ENCODE assay signal across 31 mouse cellular contexts in genomic region chr1:166115719-166116118, GRCm38 (mm10). TPM values are rescaled to one million over a fixed set of nuclear protein-coding genes. Genes with fewer than 3 reads are reported as not detected.
DNase-seq lines count a peak whose midpoint lies in the region; ATAC-seq and TF ChIP-seq lines count a peak whose summit lies in the region.
"Had no signal": no experiment of that assay in that cellular context is flagged by ENCODE, and none has a peak within 500 bp of the region (broad histone marks: within the 10 kb centered on the region; RNA-seq: fewer than 3 reads in every experiment).

No protein-coding gene starts in this region.

- no peak for TF ChIP-seq EP300 in heart, adult 2 months (IDR thresholded peaks at IDR 0.05; ENCODE audit: insufficient read depth, low read depth, low read length)

- H3K27me3 ChIP-seq in heart, adult 2 months (ENCODE audit: control insufficient read depth, insufficient read depth, low read length), result no peaks in the 10 kb centered on the region
- no peaks in the 10 kb centered on the region for H3K27me3 ChIP-seq in midbrain, postnatal 0 days (ENCODE audit: insufficient read depth, low read length)
- H3K27me3 ChIP-seq: embryonic facial prominence, embryonic 13.5 days; forebrain, embryonic 12.5 days; forebrain, embryonic 15.5 days; heart, embryonic 15.5 days; hindbrain, embryonic 12.5 days; hindbrain, embryonic 15.5 days had no signal

- peak; percentile 49 to 68 for ATAC-seq in hematopoietic stem cell, adult 5-6 weeks (replicated peaks in 1 of 2; ENCODE audit: insufficient read depth in 1 of 2, low FRiP score in 2 of 2, low TSS enrichment in 1 of 2, low read depth in 1 of 2, poor library complexity in 2 of 2, severe bottlenecking in 2 of 2)
- no peak for ATAC-seq in midbrain, postnatal 0 days (ENCODE audit: low FRiP score)
- ATAC-seq: activated CD4-positive, CD25-positive, alpha-beta regulatory T cell, adult 4 months; CD4-positive, CD25-positive, alpha-beta regulatory T cell, adult 4 months; forebrain, embryonic 15.5 days; intestine, postnatal 0 days had no signal

- H3K36me3 ChIP-seq in heart, adult 2 months (ENCODE audit: control insufficient read depth, insufficient read depth, low read length), result no peaks in the 10 kb centered on the region; the same call in 1 of the 2 replicates
- H3K36me3 ChIP-seq in midbrain, postnatal 0 days (ENCODE audit: insufficient read depth, low read length), result no peaks in the 10 kb centered on the region
- H3K36me3 ChIP-seq: embryonic facial prominence, embryonic 10.5 days; embryonic facial prominence, embryonic 13.5 days; forebrain, embryonic 12.5 days; forebrain, embryonic 15.5 days; hindbrain, embryonic 12.5 days; hindbrain, embryonic 15.5 days had no signal

- peak; percentile 22 for DNase-seq in heart, adult 11 months
- DNase-seq in heart, adult 2 months, result no peak
- DNase-seq in gastrocnemius, postnatal 10 days, result no peak
- DNase-seq in cerebellum, postnatal 25 days, result no peak
- DNase-seq in midbrain, postnatal 0 days (ENCODE audit: low spot score), result no peak
- DNase-seq: adrenal gland, adult 8-10 months; adrenal gland, postnatal 25 days; cerebellum, adult 18-20 months; cerebellum, adult 9-10 months; cerebellum, postnatal 14 days; embryo, embryonic 11 days; heart, postnatal 10 days; heart, postnatal 4 days had no signal

- no peaks in the 10 kb centered on the region for H3K4me1 ChIP-seq in heart, adult 2 months (ENCODE audit: control insufficient read depth, insufficient read depth, low read length)
- peaks cover 18% of the 10 kb centered on the region for H3K4me1 ChIP-seq in bone marrow macrophage, adult 2 months (ENCODE audit: control insufficient read depth, insufficient read depth, low read length)
- H3K4me1 ChIP-seq in midbrain, postnatal 0 days (ENCODE audit: insufficient read depth, low read length), result no peaks in the 10 kb centered on the region
- H3K4me1 ChIP-seq: forebrain, embryonic 12.5 days; forebrain, embryonic 15.5 days; hindbrain, embryonic 15.5 days had no signal

- no peaks in the 10 kb centered on the region for H3K9me3 ChIP-seq in midbrain, postnatal 0 days (ENCODE audit: low read length)
- H3K9me3 ChIP-seq: embryonic facial prominence, embryonic 13.5 days; forebrain, embryonic 12.5 days; forebrain, embryonic 15.5 days; heart, embryonic 15.5 days; hindbrain, embryonic 12.5 days; hindbrain, embryonic 15.5 days had no signal

- WGBS in heart, adult 2 months, result 74% methylated on average over 4 of the region's 4 CpGs
- WGBS in midbrain, postnatal 0 days, result 95% methylated on average over 4 of the region's 4 CpGs

- no peak overlapping the region for H3K9ac ChIP-seq in heart, adult 2 months (ENCODE audit: low read depth, low read length)
- H3K9ac ChIP-seq in midbrain, postnatal 0 days (replicated peaks; ENCODE audit: low read length, poor library complexity, severe bottlenecking), result no peak overlapping the region
- H3K9ac ChIP-seq: embryonic facial prominence, embryonic 13.5 days; forebrain, embryonic 12.5 days; forebrain, embryonic 15.5 days; heart, embryonic 15.5 days; hindbrain, embryonic 12.5 days; hindbrain, embryonic 15.5 days had no signal

- no peak for TF ChIP-seq POLR2A in heart, adult 2 months (IDR thresholded peaks at IDR 0.05; ENCODE audit: insufficient read depth, low read depth, low read length)
- no peak for TF ChIP-seq POLR2A in bone marrow macrophage, adult 2 months (IDR thresholded peaks at IDR 0.05; ENCODE audit: borderline replicate concordance, low read depth, low read length)

- H3K4me3 ChIP-seq in heart, adult 2 months, result no peak overlapping the region
- no peak overlapping the region for H3K4me3 ChIP-seq in bone marrow macrophage, adult 2 months (ENCODE audit: insufficient read depth, low read length)
- H3K4me3 ChIP-seq in midbrain, postnatal 0 days (ENCODE audit: low read depth, low read length), result no peak overlapping the region
- H3K4me3 ChIP-seq: embryonic facial prominence, embryonic 10.5 days; embryonic facial prominence, embryonic 13.5 days; erythroblast, embryonic 14.5 days; forebrain, embryonic 12.5 days; forebrain, embryonic 15.5 days; heart, embryonic 15.5 days; hindbrain, embryonic 12.5 days; hindbrain, embryonic 15.5 days had no signal

- intact Hi-C loops in heart, adult 2 months (cut with DNase I), result no loop called here

- TF ChIP-seq CTCF in heart, adult 2 months (IDR thresholded peaks at IDR 0.05), result no peak
- TF ChIP-seq CTCF in bone marrow macrophage, adult 2 months (IDR thresholded peaks at IDR 0.05; ENCODE audit: low read depth, low read length), result no peak
- TF ChIP-seq CTCF in midbrain, postnatal 0 days (IDR thresholded peaks at IDR 0.05), result no peak

- H3K4me2 ChIP-seq in midbrain, postnatal 0 days (ENCODE audit: low read depth, low read length, poor library complexity, severe bottlenecking), result no peak overlapping the region
- H3K4me2 ChIP-seq: embryonic facial prominence, embryonic 13.5 days; forebrain, embryonic 12.5 days; forebrain, embryonic 15.5 days; heart, embryonic 11.5 days; heart, embryonic 15.5 days; hindbrain, embryonic 12.5 days; hindbrain, embryonic 15.5 days had no signal

- no peaks in the 10 kb centered on the region for H3K79me2 ChIP-seq in heart, adult 2 months (replicated peaks; ENCODE audit: control insufficient read depth, insufficient read depth, low read length)

- H3K27ac ChIP-seq in heart, adult 2 months, result no peak overlapping the region
- H3K27ac ChIP-seq in bone marrow macrophage, adult 2 months (ENCODE audit: insufficient read depth, low read depth, low read length), result peak overlapping the region; percentile 20; the same call in 1 of the 2 replicates
- H3K27ac ChIP-seq in midbrain, postnatal 0 days (ENCODE audit: low read depth, low read length), result no peak overlapping the region
- H3K27ac ChIP-seq: embryonic facial prominence, embryonic 10.5 days; embryonic facial prominence, embryonic 13.5 days; forebrain, embryonic 12.5 days; forebrain, embryonic 15.5 days; heart, embryonic 15.5 days; hindbrain, embryonic 12.5 days; hindbrain, embryonic 15.5 days had no signal

RNA-seq across cellular contexts. Expression of gene Dusp27, which starts 12.0 kb away (rescaled TPM):
- total RNA-seq in heart, adult 2 months (2021), result 10 to 100 TPM; 37.3 to 42.1 TPM
- 9.4 and 12.8 TPM in 2 replicates for polyA plus RNA-seq in heart, adult 2 months (2012; rRNA removed)
- polyA plus RNA-seq in bone marrow macrophage, adult 2 months (2012; ENCODE audit: insufficient read depth, insufficient read length, missing spikeins), result not detected in 2 replicates
- total RNA-seq in hematopoietic stem cell, adult 5-6 weeks (2017), result not detected in 2 replicates
- 100 to 1,000 TPM; 120 to 123 TPM for total RNA-seq in gastrocnemius, postnatal 10 days (2021)
- total RNA-seq in midbrain, postnatal 0 days (2014; rRNA removed), result 0.71 and 1.2 TPM in 2 replicates
- 0.59 and 0.72 TPM in 2 replicates for polyA plus RNA-seq in midbrain, postnatal 0 days (2015; fragmentation: Nextera tagmentation; extraction: Ambion mirVana)
- total RNA-seq: adrenal gland, postnatal 25 days had no signal
- polyA plus RNA-seq: activated CD4-positive, CD25-positive, alpha-beta regulatory T cell, adult 4 months; CD4-positive, CD25-positive, alpha-beta regulatory T cell, adult 4 months; erythroblast, embryonic 14.5 days had no signal

RNA-seq across cellular contexts. Expression of gene Gpa33, which starts 14.3 kb away (rescaled TPM):
- total RNA-seq in heart, adult 2 months (2021), result not detected
- not detected in 2 replicates for polyA plus RNA-seq in heart, adult 2 months (2012; rRNA removed)
- polyA plus RNA-seq in bone marrow macrophage, adult 2 months (2012; ENCODE audit: insufficient read depth, insufficient read length, missing spikeins), result not detected in 2 replicates
- total RNA-seq in hematopoietic stem cell, adult 5-6 weeks (2017), result not detected in 2 replicates
- not detected for total RNA-seq in gastrocnemius, postnatal 10 days (2021)
- 0.14 TPM in 1 of 2 replicates, not detected in the other for total RNA-seq in midbrain, postnatal 0 days (2014; rRNA removed)
- 0.17 TPM in 1 of 2 replicates, not detected in the other for polyA plus RNA-seq in midbrain, postnatal 0 days (2015; fragmentation: Nextera tagmentation; extraction: Ambion mirVana)
- total RNA-seq: gastrocnemius, adult 8-10 months; gastrocnemius, postnatal 4 days; heart, adult 8-10 months; heart, postnatal 10 days; heart, postnatal 4 days had no signal
- polyA plus RNA-seq: activated CD4-positive, CD25-positive, alpha-beta regulatory T cell, adult 4 months; CD4-positive, CD25-positive, alpha-beta regulatory T cell, adult 4 months; cortical plate, adult 2 months; erythroblast, embryonic 14.5 days; forebrain, embryonic 12.5 days; forebrain, embryonic 15.5 days; heart, embryonic 11.5 days; heart, embryonic 15.5 days; hindbrain, embryonic 15.5 days had no signal

Comparison
In these comparisons a context has a peak if more than half of its experiments do, and no peak if none do; other contexts are left out.
1. RNA of gene Dusp27, which starts 12.0 kb away (total RNA-seq): 120 to 123 TPM in gastrocnemius, postnatal 10 days and 37.3 to 42.1 TPM in heart, adult 2 months; 0.71 to 1.2 TPM in midbrain, postnatal 0 days and not detected in hematopoietic stem cell, adult 5-6 weeks; every median in the first group is over 10 times any median in the second.